Mouse (Mus musculus) fibroblast of lung, adult 2 months (primary cell): ENCODE measurements around the gene Ptgfrn.

Experiments used
- DNase-seq: peaks from one replicate; pipeline ENCODE4 v3.0.0-alpha.2; 2011; ENCODE audit warnings: low read depth

Gene Ptgfrn

DNA sequence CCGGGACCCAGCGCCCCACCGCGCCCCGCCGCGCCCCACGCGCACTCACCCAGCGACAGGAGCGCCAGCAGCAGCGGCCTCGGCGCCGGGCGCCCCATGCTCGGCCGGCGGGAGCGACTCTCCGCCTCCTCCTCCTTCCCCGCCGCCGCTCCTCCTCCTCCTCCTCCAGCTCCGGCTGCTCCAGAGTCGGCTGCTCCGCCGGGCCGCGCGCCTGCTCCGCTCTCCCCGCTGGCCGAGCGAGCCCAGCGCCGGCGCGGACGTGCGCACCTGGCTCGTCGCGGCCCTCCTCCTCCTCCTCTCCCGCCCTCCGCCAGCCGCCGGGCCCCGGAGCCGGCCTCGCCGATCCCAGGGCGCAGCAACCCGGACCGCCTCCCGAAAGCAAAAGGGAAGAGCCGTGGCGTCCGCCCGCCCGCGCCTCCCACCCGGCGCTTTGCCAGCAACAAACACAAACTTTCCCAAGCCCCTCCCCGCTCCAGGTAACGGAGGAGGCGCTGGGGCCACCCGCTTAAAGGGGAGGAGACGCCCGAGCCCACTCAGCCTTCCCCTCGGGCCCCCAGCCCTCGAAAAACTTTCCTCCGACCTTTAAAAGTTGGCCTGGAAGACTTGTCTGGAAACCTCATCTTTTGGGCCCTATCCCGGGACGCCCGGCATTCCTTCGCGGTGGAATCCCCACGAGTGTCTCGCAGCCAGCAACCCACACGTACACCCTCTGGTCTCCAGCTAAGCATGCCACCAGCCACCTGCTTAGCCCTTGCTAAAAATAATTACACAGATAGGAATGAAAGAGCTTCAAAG lies at the start of gene Ptgfrn:
Gene Ptgfrn (minus strand): TSS at position 236 of the 795 bp plus-strand sequence.
- DNase-seq = no peak

DNA sequence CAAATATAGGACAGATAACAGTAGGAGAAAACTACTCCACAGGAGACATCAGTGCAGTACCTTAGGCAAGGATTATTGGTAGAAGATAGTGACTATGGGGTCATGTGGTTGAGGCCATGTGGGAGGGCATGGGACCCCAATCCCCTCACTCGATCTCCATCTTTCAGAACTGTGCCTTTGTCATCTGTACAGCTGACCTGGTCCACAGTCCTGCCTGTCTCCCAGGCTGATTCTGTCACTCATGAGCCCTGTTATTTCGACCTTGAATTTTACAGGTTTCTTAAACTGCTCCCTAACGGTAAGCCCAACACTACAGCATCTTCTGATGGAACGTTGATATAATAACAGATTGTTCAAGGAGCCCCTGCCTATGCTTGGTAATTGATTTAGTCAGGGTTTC lies 49.6 kb upstream of the Ptgfrn start:
- DNase-seq = no peak

DNA sequence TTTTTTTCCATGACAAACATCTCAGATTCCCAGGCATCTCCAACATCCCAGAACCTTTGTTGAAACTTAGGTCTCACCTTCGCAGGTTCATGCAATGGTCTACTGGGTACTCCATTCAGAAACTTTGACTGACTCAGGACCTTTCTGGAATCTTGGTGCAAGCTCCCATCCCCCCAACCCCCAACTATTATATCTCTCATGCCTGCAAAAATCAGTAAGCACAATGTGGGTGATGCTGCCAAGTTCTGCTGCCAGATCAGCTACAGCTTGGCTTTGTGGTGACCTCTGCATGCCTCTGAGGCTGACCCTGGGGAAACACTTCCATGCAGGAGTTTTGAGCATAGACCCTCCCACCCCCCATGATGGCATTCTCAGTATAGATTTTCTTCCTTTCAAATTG lies 44.0 kb upstream of the Ptgfrn start:
- DNase-seq = no peak

DNA sequence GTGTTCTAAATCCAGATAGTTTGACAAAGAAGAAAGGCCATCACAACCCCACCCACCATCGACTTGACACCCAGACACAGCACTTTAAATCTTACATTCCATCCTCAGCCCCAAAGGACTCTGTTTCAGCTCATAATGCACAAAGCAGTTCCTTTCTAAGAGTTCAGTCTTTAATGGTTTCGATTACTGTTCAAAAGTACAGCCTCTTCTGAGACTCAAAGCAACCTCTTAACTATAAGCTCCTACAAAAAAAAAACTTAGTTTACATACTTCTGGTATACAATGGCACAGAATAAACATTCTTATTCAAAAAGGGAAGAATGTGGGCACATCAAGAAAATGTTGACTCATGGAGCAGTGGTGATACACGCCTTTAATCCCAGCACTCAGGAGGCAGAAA lies 43.3 kb upstream of the Ptgfrn start:
- no peak for DNase-seq

- DNase-seq = no peak
Measured at GRCm38 (mm10) chr3:101146126-101146772, 36.2 kb upstream of the Ptgfrn start.

- no peak for DNase-seq
Measured at GRCm38 (mm10) chr3:101145292-101146046, 35.4 kb upstream of the Ptgfrn start.

GRCm38 (mm10) chr3:101144366-101144948 lies 34.4 kb upstream of the Ptgfrn start:
- DNase-seq = no peak

GRCm38 (mm10) chr3:101143465-101143864 lies 33.4 kb upstream of the Ptgfrn start:
- DNase-seq = no peak

DNA sequence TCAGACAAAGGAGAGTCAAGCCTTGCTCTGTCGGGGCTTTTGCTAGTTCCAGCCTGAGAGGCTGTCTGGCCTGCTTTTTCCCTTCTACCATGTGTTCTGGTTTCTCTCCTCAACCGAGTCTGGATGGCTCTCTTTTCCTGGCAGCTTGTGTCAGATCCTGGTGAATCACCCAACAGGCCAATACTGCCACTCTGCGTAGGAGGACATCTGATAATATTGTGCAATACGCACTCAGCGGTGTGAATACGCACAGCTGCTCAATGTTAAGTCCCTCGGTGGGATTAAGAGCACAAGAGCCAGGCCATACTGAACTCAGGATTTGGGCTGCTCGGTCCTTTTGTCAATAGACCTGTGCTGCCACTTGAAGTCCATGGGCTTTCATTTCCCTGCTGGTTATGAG lies 31.8 kb upstream of the Ptgfrn start:
- no peak for DNase-seq

DNA sequence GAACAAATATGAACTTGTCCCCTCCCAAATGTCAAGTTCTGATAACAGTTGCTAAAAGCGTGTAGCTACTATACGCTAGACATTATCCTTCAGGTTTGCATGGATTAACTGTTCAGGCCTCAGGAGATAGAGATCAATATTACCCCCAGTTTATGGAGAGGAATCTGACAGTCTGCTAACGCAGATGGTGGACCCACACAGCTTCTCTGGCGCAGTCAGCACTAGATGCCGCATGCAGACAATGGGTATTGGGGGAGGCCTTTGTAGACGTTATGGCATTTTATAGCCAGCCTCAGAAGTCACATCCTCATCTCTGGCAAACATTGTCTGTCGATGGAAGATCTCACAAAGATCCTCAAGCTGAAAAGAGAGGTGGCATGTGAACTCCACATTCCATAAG lies 29.9 kb upstream of the Ptgfrn start:
- DNase-seq = no peak

DNA sequence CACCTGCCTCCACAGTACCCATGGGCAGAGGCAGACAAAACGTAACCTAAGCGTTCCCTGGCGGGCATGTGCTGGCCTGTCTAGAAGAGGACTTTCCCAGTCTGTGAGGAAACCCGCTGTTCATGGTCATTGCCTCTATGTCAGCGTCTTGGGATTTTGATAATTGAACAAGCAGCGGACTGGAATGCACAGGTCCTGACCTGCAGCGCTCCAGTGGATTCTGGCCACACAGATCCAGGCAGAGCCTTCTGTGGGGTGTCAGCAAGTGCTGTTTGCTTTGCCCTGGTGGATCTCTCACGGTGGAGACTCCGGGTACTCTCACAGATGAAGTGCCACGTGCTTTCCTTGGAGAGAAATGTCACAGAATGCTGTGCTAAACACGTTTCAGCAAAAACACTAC lies 26.4 kb upstream of the Ptgfrn start:
- DNase-seq = no peak

DNA sequence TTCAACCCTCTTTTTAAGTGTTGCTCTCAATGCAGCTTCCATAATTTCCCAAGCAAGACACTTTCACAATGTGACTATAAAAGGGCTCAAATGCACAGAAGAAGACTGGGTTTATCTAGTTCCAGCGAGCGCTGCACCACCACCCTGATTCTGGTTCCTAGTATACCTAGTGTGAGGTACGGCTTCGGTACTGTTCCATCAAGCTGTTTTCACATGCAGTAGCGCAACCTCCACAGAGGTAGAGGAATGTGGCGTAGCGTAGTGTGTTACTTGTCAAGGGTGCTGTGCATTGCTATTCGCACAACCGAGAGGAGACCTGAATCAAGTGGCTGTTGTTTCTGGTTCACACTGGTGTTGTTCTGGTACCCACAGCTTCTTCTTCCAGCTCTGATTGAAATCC lies 24.8 kb upstream of the Ptgfrn start:
- no peak for DNase-seq

DNA sequence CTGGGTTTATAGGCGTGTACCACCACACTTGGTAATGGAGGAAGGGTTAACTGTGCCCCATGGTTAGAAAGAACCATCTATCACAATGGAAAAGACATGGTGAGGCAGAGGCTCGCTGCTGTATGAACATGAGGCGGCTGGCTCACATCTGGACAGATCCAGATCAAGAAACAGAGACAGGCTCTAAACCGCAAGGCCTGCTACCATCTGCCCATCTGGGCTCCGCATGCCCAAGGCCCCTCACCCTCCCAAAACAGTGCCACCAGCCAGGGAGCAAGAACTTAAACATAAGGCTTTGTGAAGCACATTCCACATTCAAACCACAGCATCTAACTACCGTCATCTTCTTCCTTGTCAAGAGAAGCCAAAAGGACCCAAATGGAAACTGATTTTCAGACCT lies 22.9 kb upstream of the Ptgfrn start:
- DNase-seq = no peak

GRCm38 (mm10) chr3:101131772-101132171 lies 21.7 kb upstream of the Ptgfrn start:
- no peak for DNase-seq

DNA sequence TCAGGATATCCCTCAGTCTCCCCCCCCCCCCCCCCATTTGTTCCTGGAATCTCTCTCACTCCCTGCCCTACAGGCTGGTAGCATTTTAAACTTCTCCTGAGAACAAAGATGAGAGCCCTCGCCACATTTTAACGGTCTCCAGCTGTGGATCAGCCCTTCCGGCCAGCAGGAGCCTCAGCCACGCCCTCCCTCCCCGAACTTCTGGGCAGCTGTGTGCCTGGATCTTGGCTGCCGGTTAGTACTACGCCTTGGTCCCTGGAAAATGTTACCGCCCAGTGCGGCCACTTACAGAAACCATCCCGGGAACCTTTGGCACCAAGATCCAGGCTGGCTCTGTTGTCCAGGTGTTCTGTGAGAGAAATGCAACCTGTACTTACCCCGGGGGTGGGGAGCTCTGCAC lies 20.4 kb upstream of the Ptgfrn start:
- DNase-seq = no peak

- DNase-seq = no peak
Measured at GRCm38 (mm10) chr3:101129620-101130019, 19.5 kb upstream of the Ptgfrn start.

DNA sequence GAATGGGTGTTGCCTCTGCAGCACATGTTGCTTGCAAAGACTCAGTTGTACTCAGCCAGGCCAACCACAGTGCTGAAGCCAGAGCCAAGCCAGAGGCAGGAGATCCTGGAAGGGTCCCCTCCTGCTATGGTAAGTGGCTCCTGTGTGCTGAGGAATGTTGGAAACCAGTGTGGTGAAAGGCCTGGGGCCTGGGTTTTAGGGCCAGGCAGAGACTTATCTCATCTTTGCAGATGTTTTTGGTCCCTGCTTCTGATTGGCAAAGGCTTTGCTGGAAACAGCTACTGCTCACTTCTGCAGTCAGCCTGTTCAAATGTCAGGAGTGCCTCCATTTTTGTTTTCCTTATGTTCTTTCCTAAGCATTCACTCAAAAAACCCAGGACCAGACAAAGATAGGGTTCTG lies 19.0 kb upstream of the Ptgfrn start:
- no peak for DNase-seq

- DNase-seq = no peak
Measured at GRCm38 (mm10) chr3:101127766-101128165, 17.7 kb upstream of the Ptgfrn start.

DNA sequence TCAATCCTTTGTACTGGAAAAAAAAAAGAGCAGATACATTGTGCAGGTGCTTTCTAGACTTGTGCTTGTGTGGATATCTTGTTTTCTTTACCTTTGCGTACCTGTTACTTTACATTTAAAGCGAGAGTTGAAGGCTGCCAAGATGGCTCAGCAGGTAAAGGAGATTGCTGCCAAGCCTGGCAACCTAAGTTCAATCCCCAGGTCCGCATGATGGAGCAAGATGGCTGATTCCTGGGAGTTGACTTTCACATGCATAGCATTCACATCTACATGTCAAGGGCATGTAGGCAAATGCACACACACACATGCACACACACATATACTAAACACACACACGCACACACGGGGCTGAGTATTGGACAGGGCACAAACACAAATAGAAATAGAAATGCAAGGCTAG lies 14.6 kb upstream of the Ptgfrn start:
- DNase-seq = no peak

DNA sequence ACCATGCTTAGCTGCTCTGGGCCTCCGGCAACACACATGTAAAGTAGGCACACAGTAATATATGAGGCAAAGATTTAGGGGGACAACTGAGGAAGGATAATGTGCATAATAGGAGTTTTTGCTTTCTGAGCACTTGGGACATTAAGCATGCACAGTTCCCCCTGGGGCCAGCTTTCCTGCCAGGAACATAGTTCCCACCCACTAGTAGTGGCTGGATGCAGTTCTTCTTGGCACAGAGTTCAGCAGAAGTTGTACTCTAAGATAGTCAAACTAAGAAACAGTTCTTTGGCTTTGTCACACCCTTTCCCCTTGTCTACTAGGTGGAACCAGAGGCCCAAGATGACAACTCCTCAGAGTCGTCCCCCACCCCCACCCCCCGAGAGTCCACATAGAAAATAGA lies 12.4 kb upstream of the Ptgfrn start:
- no peak for DNase-seq

DNA sequence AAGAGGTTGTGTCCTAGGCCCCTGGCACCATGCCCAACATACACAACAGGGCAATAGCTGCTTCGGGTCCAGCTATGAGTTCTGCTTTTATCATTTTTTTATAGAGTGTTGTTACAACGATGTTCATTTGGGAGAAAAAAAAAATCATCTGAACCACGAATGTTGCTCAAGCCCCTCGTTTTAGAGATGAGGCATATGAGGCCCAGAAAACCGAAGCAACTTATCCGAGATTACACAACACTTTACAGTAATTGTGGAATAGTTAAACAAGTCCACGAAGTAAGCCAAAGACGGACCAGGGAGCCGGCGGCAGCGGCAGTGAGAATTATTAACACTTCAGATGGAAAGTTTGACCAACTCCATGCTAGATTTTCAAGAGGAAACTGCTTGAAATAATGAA lies 7.7 kb upstream of the Ptgfrn start:
- no peak for DNase-seq

DNA sequence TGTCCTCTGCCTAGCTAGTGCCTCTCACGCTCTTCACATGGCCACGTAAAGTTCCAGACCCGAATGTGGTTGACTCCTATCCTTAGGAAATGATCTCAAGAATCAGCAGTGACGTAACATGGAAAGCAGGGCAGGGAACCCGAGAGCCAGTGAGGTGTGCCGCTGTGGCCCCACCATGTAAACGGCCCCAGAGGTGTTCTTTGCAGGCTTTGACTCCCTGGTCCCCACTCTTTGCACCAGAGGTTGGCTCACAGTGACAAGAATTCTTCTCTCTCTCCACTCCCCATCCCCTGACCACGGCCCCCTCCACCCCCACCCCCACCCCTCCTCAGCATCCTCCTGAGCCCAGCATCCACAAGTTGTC lies 7.3 kb upstream of the Ptgfrn start:
- no peak for DNase-seq
